Mouse (Mus musculus) hindbrain, embryonic 12.5 days (tissue): ENCODE measurements around the gene Lekr1. TPM values are rescaled to one million over a fixed set of nuclear protein-coding genes. Genes with fewer than 3 reads are reported as not detected.

ENCODE experiments used
- ATAC-seq: fragments of 200-750 bp; cut with Nextera tagmentation; 2 replicates; pipeline ENCODE4 v1.8.0; 2017; ENCODE audit warnings: moderate TSS enrichment; ENCODE audit not compliant: low FRiP score
- H3K27ac ChIP-seq: fragments of 300-500 bp; sonication (generic); 2 replicates; pipeline ENCODE4 v1.5.1; 2016; ENCODE audit warnings: mild to moderate bottlenecking
- H3K27me3 ChIP-seq: fragments of 300-500 bp; sonication (generic); 2 replicates; pipeline ENCODE4 v1.6.1; 2016; ENCODE audit warnings: mild to moderate bottlenecking
- H3K36me3 ChIP-seq: fragments of 300-500 bp; sonication (generic); 2 replicates; pipeline ENCODE4 v1.6.1; 2016; ENCODE audit warnings: mild to moderate bottlenecking
- H3K4me1 ChIP-seq: fragments of 300-500 bp; sonication (generic); 2 replicates; pipeline ENCODE4 v1.6.1; 2016
- H3K4me2 ChIP-seq: fragments of 300-500 bp; sonication (generic); replicated peaks from 2 replicates; pipeline ENCODE4 v1.6.1; 2016; ENCODE audit warnings: mild to moderate bottlenecking
- H3K4me3 ChIP-seq: fragments of 300-500 bp; sonication (generic); 2 replicates; pipeline ENCODE4 v1.5.1; 2016; ENCODE audit warnings: mild to moderate bottlenecking
- H3K9ac ChIP-seq: fragments of 300-500 bp; sonication (generic); 2 replicates; pipeline ENCODE4 v1.6.1; 2016; ENCODE audit warnings: mild to moderate bottlenecking, moderate library complexity
- H3K9me3 ChIP-seq: fragments of 300-500 bp; sonication (generic); replicated peaks from 2 replicates; pipeline ENCODE4 v1.6.1; 2016; ENCODE audit warnings: mild to moderate bottlenecking
- WGBS: fragments of 180-500 bp; shearing (Covaris S2); methylation state at CpG from one replicate; pipeline ENCODE4 v1.1.7; 2016; 5-methylcytosine and 5-hydroxymethylcytosine counted together
- microRNA-seq: library from miRNA; unstranded; fragments of <30 nt; microRNA quantifications from one replicate; pipeline ENCODE4, GENCODE M21; 2017
- polyA plus RNA-seq: library from polyadenylated mRNA; unstranded; fragments of >200 nt; fragmentation: Nextera tagmentation; extraction: Ambion mirVana; gene quantifications from 2 replicates; pipeline ENCODE4 v1.2.1, GENCODE M21; 2016

Lekr1 gene
- polyA plus RNA-seq, 1 experiment from 2014 or later = 7.6 TPM

- no peak overlapping the region for H3K9ac ChIP-seq
- H3K4me3 ChIP-seq = no peak overlapping the region
- no peaks in the 10 kb centered on the region for H3K9me3 ChIP-seq
- no peaks in the 10 kb centered on the region; the same call in 1 of the 2 replicates for H3K27me3 ChIP-seq
- ATAC-seq = peak; percentile 80
- no peaks in the 10 kb centered on the region for H3K36me3 ChIP-seq
- peaks cover 14% of the 10 kb centered on the region for H3K4me1 ChIP-seq
- peak overlapping the region; percentile 41 for H3K4me2 ChIP-seq
- 0 out of 2 replicates have a peak overlapping the region, but pooled peaks have one; percentile 40 for H3K27ac ChIP-seq
- 3% methylated on average over 12 of the region's 12 CpGs for WGBS
These were observed 205.2 kb downstream of the Lekr1 start for GRCm38 (mm10) chr3:65871188-65871603.

- H3K27ac ChIP-seq = peak overlapping the region; percentile 40; the same call in 1 of the 2 replicates
- H3K4me2 ChIP-seq = peak overlapping the region; percentile 41; the same call in 1 of the 2 replicates
- H3K4me3 ChIP-seq = no peak overlapping the region
- H3K27me3 ChIP-seq = no peaks in the 10 kb centered on the region; the same call in 1 of the 2 replicates
- H3K4me1 ChIP-seq = peaks cover 14% of the 10 kb centered on the region
- H3K9ac ChIP-seq = no peak overlapping the region
- WGBS = 31% methylated on average over 10 of the region's 10 CpGs
- peak; percentile 57 for ATAC-seq
- no peaks in the 10 kb centered on the region for H3K36me3 ChIP-seq
- H3K9me3 ChIP-seq = no peaks in the 10 kb centered on the region
These were observed 205.7 kb downstream of the Lekr1 start for GRCm38 (mm10) chr3:65871609-65872272.

- no peak overlapping the region for H3K4me2 ChIP-seq
- no peaks in the 10 kb centered on the region for H3K36me3 ChIP-seq
- no peaks in the 10 kb centered on the region; the same call in 1 of the 2 replicates for H3K27me3 ChIP-seq
- no peak overlapping the region for H3K4me3 ChIP-seq
- no peak for ATAC-seq
- H3K4me1 ChIP-seq = peaks cover 14% of the 10 kb centered on the region
- no peak overlapping the region for H3K9ac ChIP-seq
- H3K9me3 ChIP-seq = no peaks in the 10 kb centered on the region
- no peak overlapping the region for H3K27ac ChIP-seq
- whole genome bisulfite sequencing = 88% methylated on average over 13 of the region's 13 CpGs
These were observed 207.2 kb downstream of the Lekr1 start for GRCm38 (mm10) chr3:65873093-65873830.

Small RNAs within 50 kb of the gene (microRNA-seq; reads per million reads assigned to microRNA genes)
- not detected for gene Mir8120

Other genes with a start within 250 kb of the Lekr1 start
- 37.7 and 38.3 TPM in 2 replicates for gene Tiparp, start 137.8 kb upstream of the Lekr1 start, polyA plus RNA-seq